Mouse (Mus musculus) lung, embryonic 14.5 days (tissue): ENCODE data around the gene Gatd1. TPM values are rescaled to one million over a fixed set of nuclear protein-coding genes. Genes with fewer than 3 reads are reported as not detected.

Experiments used
- ATAC-seq: fragments of 200-750 bp; cut with Nextera tagmentation; 2 replicates; pipeline ENCODE4 v1.8.0; 2017; ENCODE audit warnings: mild to moderate bottlenecking, moderate TSS enrichment, moderate library complexity; ENCODE audit not compliant: insufficient read depth
- DNase-seq: peaks from one replicate; pipeline ENCODE4 v3.0.0-alpha.2; 2015
- H3K27ac ChIP-seq: fragments of 300-500 bp; sonication (generic); 2 replicates; pipeline ENCODE4 v1.5.1; 2014; ENCODE audit warnings: low read depth, mild to moderate bottlenecking, moderate library complexity
- H3K27me3 ChIP-seq: fragments of 300-500 bp; sonication (generic); 2 replicates; pipeline ENCODE4 v1.6.1; 2014; ENCODE audit warnings: low read length, control low read depth; ENCODE audit not compliant: insufficient read depth
- H3K36me3 ChIP-seq: fragments of 300-500 bp; sonication (generic); 2 replicates; pipeline ENCODE4 v1.6.1; 2014; ENCODE audit warnings: control low read depth; ENCODE audit not compliant: insufficient read depth
- H3K4me1 ChIP-seq: fragments of 300-500 bp; sonication (generic); 2 replicates; pipeline ENCODE4 v1.6.1; 2014; ENCODE audit warnings: antibody characterized with exemption, control low read depth; ENCODE audit not compliant: insufficient read depth
- H3K4me2 ChIP-seq: fragments of 300-500 bp; sonication (generic); 2 replicates; pipeline ENCODE4 v1.6.1; 2014; ENCODE audit warnings: mild to moderate bottlenecking
- H3K4me3 ChIP-seq: fragments of 300-500 bp; sonication (generic); 2 replicates; pipeline ENCODE4 v1.5.1; 2014; ENCODE audit warnings: low read depth, low read length
- H3K9ac ChIP-seq: fragments of 300-500 bp; sonication (generic); 2 replicates; pipeline ENCODE4 v1.6.1; 2014
- H3K9me3 ChIP-seq: fragments of 300-500 bp; sonication (generic); 2 replicates; pipeline ENCODE4 v1.6.1; 2016; ENCODE audit warnings: low read depth, low read length, control low read depth
- CTCF ChIP-seq: IDR thresholded peaks from 2 replicates; pipeline ENCODE4 v1.5.1; 2016; ENCODE audit warnings: antibody characterized with exemption, low read depth
- WGBS: fragments of 180-500 bp; shearing (Covaris S2); extraction: QIAGEN DNeasy Blood & Tissue Kit; methylation state at CpG from one replicate; pipeline ENCODE4 v1.1.7; 2014; 5-methylcytosine and 5-hydroxymethylcytosine counted together
- polyA plus RNA-seq: library from polyadenylated mRNA; unstranded; fragments of >200 nt; fragmentation: Nextera tagmentation; extraction: Ambion mirVana; gene quantifications from 2 replicates; pipeline ENCODE4 v1.2.1, GENCODE M21; 2014

Gene Gatd1
- polyA plus RNA-seq, 1 experiment from 2014 or later = 48.5 TPM

- WGBS = 46% methylated on average over 2 of the region's 2 CpGs
- H3K4me1 ChIP-seq = peaks cover 3% of the 10 kb centered on the region; the same call in 1 of the 2 replicates
- DNase-seq (no peak), ATAC-seq (no peak)
- H3K9ac ChIP-seq = no peak overlapping the region
- H3K4me2 ChIP-seq = no peak overlapping the region
- no peaks in the 10 kb centered on the region for H3K27me3 ChIP-seq
- H3K36me3 ChIP-seq = no peaks in the 10 kb centered on the region
- H3K27ac ChIP-seq = no peak overlapping the region
- no peaks in the 10 kb centered on the region for H3K9me3 ChIP-seq
- TF ChIP-seq CTCF = no peak
- H3K4me3 ChIP-seq = no peak overlapping the region
Observed at GRCm38 (mm10) chr7:141387807-141388486, 26.0 kb downstream of the Gatd1 start.

- H3K27ac ChIP-seq = no peak overlapping the region
- DNase-seq (no peak), ATAC-seq (no peak)
- H3K4me3 ChIP-seq = no peak overlapping the region
- H3K36me3 ChIP-seq = no peaks in the 10 kb centered on the region
- H3K9me3 ChIP-seq = no peaks in the 10 kb centered on the region
- 66% methylated on average over 4 of the region's 4 CpGs for WGBS
- no peaks in the 10 kb centered on the region for H3K27me3 ChIP-seq
- TF ChIP-seq CTCF = no peak
- H3K4me1 ChIP-seq = no peaks in the 10 kb centered on the region
- H3K9ac ChIP-seq = no peak overlapping the region
- no peak overlapping the region for H3K4me2 ChIP-seq
Observed at GRCm38 (mm10) chr7:141381068-141381835, 32.7 kb downstream of the Gatd1 start.

- Histone ChIP-seq H3K4me1 (no peaks in the 10 kb centered on the region), H3K4me2 (no peak overlapping the region), H3K9ac (no peak overlapping the region), H3K4me3 (no peak overlapping the region), H3K36me3 (no peaks in the 10 kb centered on the region), H3K9me3 (no peaks in the 10 kb centered on the region), H3K27ac (no peak overlapping the region), H3K27me3 (no peaks in the 10 kb centered on the region)
- ATAC-seq (no peak), DNase-seq (no peak)
- no peak for TF ChIP-seq CTCF
- 60% methylated on average over 4 of the region's 4 CpGs for WGBS
Observed at GRCm38 (mm10) chr7:141379584-141379983, 34.4 kb downstream of the Gatd1 start.

DNA sequence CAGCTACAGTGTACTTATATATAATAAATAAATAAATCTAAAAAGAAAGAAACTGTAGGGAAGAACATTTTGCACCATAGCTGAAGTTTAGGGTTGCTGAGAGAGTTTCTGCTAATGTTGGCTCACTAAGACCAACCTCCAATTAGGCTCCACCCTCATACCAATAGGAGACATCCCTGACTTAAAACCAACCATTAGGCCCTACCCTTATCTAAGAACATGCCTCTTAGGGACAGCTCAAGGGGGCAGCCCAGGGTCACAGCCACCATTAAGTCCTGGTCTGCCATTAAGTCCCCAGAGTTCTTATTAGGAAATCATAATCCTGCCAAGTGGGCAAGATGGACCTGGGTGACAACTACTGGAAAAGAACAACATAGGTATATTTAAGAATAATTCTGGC is 39.5 kb downstream of the Gatd1 start:
- no peak overlapping the region for H3K4me3 ChIP-seq
- no peaks in the 10 kb centered on the region for H3K9me3 ChIP-seq
- TF ChIP-seq CTCF = no peak
- H3K27me3 ChIP-seq = no peaks in the 10 kb centered on the region
- H3K36me3 ChIP-seq = no peaks in the 10 kb centered on the region
- DNase-seq = no peak
- no peak for ATAC-seq
- H3K4me1 ChIP-seq = no peaks in the 10 kb centered on the region
- H3K9ac ChIP-seq = no peak overlapping the region
- H3K4me2 ChIP-seq = no peak overlapping the region
- no peak overlapping the region for H3K27ac ChIP-seq

DNA sequence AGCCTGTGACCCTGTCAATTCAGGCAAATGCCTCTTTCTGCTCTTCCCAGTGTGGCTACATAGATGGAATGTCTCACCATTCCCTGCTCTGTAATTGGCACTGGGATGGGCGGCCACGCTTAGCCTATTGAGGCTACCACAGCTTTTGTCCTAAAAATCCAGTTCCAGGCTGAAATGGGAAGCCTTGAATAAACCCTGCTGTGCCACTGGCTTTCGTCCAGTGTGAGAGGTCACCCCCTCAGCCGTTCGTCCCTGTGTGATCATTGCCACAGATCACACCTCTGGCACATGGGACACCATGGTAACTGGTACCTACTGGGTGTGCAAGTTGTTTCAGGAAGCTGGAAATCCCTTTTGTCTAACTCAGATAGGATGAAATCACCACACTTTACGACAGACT is 40.3 kb downstream of the Gatd1 start:
- H3K4me2 ChIP-seq = no peak overlapping the region
- H3K36me3 ChIP-seq = no peaks in the 10 kb centered on the region
- no peaks in the 10 kb centered on the region for H3K9me3 ChIP-seq
- 69% methylated on average over 6 of the region's 6 CpGs for WGBS
- H3K27ac ChIP-seq = no peak overlapping the region
- H3K27me3 ChIP-seq = no peaks in the 10 kb centered on the region
- ATAC-seq (no peak), DNase-seq (no peak)
- H3K4me1 ChIP-seq = no peaks in the 10 kb centered on the region
- no peak overlapping the region for H3K4me3 ChIP-seq
- TF ChIP-seq CTCF = no peak
- H3K9ac ChIP-seq = no peak overlapping the region

- 32% methylated on average over 6 of the region's 6 CpGs for WGBS
- H3K4me3 ChIP-seq = no peak overlapping the region
- ATAC-seq (no peak), DNase-seq (no peak)
- H3K9ac ChIP-seq = no peak overlapping the region
- TF ChIP-seq CTCF = no peak
- H3K9me3 ChIP-seq = no peaks in the 10 kb centered on the region
- H3K27me3 ChIP-seq = no peaks in the 10 kb centered on the region
- H3K36me3 ChIP-seq = no peaks in the 10 kb centered on the region
- no peak overlapping the region for H3K27ac ChIP-seq
- H3K4me2 ChIP-seq = no peak overlapping the region
- no peaks in the 10 kb centered on the region for H3K4me1 ChIP-seq
Observed at GRCm38 (mm10) chr7:141371942-141372595, 41.9 kb downstream of the Gatd1 start.

DNA sequence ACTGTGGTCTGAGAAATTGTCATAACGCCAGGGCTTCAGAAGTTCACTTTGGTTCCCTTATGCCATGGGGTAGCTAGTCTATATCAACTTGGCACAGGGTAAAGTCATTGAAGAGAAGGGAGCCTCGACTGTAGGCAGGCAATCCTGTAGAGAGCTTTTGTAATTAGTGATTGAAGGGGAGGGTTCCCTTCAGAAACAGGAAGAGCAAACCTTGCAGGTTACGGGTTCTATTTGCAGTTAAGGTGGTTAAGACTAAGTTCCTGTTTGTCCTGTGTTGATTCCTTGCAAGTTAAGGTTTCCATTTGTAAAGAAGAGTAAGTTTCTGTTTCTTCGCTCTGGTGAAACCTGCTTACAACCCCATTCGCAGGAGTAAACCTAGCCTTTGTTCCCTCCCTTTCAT is 44.0 kb downstream of the Gatd1 start:
- no peak for ATAC-seq
- no peak for DNase-seq
- Histone ChIP-seq H3K4me2 (no peak overlapping the region), H3K27me3 (no peaks in the 10 kb centered on the region), H3K9ac (no peak overlapping the region), H3K4me1 (no peaks in the 10 kb centered on the region), H3K36me3 (no peaks in the 10 kb centered on the region), H3K9me3 (no peaks in the 10 kb centered on the region), H3K27ac (no peak overlapping the region), H3K4me3 (no peak overlapping the region)
- 57% methylated on average over 5 of the region's 5 CpGs for WGBS
- no peak for TF ChIP-seq CTCF
